Mouse (Mus musculus) hematopoietic stem cell, adult 5-6 weeks (primary cell): ENCODE results near the gene Srrm2. TPM values are rescaled to one million over a fixed set of nuclear protein-coding genes. Genes with fewer than 3 reads are reported as not detected.
A peak's percentile ranks its signal among the peaks of the same experiment; 100 is the strongest.

Experiments used
- ATAC-seq, 2 experiments: fragments of 125-278 bp in 1 of 2; replicated peaks in 1 of 2; 2 replicates each; pipeline ENCODE4 v1.8.0; 2016 to 2017; ENCODE audit warnings: inconsistent platforms in 2 of 2, mild to moderate bottlenecking in 2 of 2, moderate number of reproducible peaks in 2 of 2, low read depth in 1 of 2, moderate TSS enrichment in 1 of 2; ENCODE audit not compliant: low FRiP score in 2 of 2, poor library complexity in 2 of 2, severe bottlenecking in 2 of 2, insufficient read depth in 1 of 2, low TSS enrichment in 1 of 2
- total RNA-seq: library from RNA; stranded (forward); fragments of 172-1452, 232-1000 nt; gene quantifications from 2 replicates; pipeline ENCODE4 v1.2.3, GENCODE M21; 2017

Srrm2 gene
- total RNA-seq, 1 experiment from 2014 or later, result 133 TPM

DNA sequence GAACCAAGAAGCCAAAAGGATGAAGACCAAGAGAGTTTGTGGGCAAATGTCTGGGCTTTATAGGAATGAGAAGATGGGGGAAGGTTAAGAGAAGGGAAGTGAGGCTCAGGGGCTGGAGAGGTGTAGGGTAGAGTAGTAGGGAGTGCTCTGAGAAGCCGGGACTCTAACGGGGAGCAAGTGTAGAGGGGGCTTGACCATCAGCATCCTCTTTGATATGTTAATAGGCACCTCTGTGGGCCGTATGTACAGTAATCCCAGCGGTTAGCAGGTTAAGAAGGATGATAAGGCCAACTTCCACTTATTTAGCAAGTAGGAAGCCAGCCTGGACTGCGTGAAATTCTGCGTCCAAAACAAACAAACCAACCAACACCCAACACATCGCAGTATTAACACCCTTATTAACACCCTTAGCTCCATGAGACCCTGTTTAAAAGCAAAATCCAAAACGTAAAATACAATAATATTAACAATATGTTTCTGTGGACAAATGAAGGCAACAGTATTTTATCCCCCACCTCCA is 523 bp upstream of the Srrm2 start:
- no peak for ATAC-seq

DNA sequence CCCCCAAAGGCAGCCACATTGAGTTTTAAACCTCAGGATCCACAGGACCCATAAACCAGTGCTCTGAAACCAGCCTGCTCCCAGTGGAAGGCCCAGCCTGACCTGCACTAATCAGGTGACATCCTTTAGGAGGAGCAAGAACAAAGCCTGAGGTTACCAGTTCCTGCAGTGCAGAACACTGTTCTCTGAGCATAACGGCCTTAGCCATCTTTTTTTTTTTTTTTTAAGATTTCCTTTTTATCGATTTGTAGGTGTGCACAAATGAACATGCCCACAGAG is 686 bp downstream of the Srrm2 start:
- peak in 1 of 2 experiments; percentile 6; a peak in 1 of 4 replicates for ATAC-seq

DNA sequence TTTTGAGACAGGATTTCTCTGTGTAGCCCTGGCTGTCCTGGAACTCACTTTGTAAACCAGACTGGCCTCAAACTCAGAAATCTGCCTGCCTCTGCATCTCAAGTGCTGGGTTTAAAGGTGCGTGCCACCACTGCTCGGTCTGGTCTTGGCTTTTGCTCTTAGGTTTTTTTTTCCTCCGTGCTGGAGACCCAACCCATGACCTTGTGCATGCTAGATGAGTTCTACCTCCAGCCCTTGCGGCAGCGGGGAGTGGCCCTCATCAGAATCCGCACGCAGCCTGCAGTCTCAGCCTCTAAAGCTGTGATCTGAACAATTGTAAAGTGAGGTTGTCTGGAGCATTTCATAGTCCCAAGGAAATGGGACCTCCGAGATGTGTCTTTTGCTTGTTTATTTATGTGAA is 5.0 kb downstream of the Srrm2 start:
- ATAC-seq, result no peak

DNA sequence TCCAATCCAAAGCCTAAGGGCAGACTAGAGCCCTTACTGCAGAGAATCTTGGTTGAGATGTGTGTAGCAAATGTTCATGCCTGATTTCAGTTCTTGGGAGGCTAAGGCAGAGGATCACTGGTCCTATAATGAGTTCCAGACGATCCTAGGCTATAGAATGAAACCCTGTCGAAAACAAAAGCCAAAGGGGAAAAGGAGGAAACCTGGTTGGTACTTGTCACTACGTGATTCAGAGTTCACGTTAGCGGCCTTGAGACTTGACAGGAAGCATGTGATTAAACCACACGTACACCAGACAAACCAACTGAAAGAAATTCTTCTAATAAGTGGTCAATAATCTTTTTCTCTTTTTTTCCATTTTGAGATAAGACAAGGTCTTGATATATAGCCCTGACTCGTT is 7.0 kb downstream of the Srrm2 start:
- peak in 1 of 2 experiments; percentile 62; a peak in 3 of 4 replicates for ATAC-seq

DNA sequence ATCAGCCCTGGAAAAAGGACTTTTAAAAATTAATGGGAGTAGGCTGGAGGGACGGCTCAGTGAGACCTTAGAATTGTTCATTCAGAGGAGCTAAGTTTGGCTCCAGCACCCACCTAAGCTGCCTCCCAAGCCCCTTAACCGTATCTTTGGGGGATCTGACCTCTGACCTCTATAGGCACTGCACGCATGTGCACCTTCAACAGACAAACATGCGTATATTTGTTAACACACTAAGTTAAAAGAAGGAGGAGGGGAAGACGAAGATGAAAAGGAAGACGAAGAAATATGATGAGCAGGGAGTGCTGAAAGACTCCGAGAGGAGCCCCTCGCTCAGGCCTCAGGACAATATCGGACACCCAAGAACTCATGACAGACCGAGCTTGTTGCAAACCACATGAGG is 11.3 kb downstream of the Srrm2 start:
- no peak for ATAC-seq

DNA sequence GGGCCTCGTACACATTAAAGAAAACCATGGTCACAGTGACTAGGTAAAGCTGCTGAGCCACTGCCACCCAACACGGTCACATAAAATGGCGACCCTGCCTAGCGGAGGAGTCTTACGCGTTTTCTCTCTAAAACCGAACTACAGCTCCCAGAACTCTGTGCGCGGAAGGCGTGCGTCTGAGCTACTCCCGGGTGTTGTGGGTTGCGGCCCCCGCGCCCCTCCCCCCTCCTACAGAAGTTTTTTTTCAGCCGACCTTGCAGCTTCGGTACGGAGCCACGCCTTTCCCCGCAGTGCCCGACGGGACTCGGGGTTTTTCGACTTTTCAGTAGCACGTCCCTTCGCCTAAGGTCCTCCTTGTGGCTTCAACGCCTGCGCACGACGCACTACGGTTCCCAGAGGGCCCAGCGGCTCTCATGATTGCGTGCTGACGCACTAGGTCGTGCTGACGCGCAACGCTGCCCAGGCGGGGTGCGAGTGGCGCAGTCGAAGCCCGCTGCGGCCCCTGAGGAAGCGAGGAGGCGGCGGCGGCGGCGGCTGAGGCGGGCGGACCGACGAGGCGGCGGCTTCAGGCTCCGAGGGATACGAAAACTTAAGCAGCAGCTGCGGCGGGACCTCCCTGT is 12.5 kb downstream of the Srrm2 start:
- peak; percentile 94 to 96 for ATAC-seq

DNA sequence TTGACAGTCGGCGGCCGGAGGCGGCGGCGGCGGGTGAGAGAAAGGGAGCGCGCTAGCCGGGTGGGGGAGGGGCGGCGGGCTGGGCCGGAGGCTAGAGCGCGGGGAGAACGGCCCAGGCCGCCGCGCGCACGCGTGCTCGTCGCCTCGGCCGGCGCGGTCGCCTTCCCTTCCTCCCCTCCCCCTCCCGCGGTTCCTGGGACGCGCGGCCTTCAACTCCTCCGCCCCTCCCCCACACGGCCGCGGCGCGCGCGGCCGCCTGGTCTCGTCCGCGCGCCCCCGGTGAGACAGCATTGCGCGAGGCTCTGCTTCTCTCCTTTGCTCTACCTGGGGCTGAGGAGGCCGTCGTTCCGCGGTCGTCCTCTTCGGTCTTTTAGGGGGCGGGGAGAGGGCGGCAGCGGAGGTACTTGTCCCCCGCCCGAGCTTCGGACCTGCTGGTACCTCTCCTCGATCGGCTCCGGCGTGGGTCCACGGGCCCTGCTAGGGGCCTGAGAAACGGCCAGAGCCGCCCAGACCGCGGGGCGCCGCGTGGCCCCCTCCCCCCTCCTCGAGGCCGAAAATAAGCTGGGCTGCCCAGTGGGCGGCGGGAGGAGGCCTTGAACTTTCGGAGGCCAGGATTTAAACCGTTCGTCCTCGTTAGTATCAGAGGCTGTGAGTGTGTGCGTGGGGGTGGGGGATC is 13.2 kb downstream of the Srrm2 start:
- peak in 1 of 2 experiments; percentile 12; a peak in 1 of 4 replicates for ATAC-seq

DNA sequence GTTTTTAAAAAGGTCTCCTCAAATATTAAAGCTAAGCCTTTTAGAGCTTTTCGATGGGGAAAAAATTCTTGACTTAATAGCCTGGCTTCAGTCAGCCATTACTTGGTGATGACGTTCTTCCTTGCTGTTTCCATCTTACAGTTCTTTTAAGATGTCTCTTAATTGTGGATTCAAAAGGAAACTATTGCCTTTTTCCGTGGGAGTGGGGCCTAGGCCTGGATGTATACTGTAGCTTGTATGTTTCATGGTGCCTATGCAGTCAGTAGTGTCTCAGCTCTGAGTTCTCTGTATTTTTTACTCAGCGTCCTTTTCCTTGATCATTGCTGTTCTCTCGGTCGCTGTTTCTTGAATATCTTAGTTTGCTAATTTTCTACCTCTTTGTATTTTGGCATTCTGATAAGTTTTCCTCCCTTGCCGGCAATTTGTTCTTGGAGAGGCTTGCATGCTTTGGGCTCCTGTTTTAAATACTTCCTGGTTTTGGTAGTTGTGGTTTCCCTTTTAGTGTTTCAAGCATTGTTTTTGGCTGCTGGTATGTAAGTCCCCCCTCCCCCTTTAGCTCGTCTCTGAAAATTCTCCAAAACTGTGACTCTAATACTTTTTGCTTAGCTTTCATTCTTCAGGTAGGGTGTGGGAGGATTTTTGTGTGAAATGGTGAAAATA is 14.2 kb downstream of the Srrm2 start:
- ATAC-seq, result no peak; a peak in 1 of 4 replicates

DNA sequence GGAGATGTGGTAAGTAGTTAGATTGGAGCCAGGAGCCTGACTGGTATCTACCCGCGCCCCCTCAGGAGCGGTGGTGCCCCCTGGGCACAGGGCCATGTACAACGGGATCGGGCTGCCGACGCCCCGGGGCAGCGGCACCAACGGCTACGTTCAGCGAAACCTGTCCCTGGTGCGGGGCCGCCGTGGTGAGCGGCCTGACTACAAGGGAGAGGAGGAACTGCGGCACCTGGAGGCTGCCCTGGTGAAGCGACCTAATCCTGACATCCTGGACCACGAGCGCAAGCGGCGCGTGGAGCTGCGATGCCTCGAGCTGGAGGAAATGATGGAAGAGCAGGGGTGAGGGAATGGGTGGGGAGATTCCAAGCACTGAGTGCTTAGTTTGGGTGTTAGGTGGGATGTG is 16.5 kb downstream of the Srrm2 start:
- ATAC-seq, result no peak

DNA sequence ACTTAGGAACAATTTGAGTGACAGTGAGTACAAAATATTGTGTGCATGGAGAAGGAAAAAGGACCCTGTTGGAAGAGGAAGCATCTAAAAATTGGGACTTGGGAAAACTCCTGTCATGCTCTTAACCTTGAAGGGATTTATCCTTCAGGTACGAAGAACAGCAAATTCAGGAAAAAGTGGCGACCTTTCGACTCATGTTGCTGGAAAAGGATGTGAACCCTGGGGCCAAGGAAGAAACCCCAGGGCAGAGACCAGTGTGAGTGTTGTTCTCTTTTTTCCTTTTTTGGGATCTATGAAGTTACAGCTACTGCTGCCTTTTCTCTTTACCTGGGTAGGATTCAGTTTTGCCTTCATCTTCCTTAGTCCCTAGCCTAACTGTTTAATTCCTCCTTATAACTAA is 17.6 kb downstream of the Srrm2 start:
- no peak for ATAC-seq

DNA sequence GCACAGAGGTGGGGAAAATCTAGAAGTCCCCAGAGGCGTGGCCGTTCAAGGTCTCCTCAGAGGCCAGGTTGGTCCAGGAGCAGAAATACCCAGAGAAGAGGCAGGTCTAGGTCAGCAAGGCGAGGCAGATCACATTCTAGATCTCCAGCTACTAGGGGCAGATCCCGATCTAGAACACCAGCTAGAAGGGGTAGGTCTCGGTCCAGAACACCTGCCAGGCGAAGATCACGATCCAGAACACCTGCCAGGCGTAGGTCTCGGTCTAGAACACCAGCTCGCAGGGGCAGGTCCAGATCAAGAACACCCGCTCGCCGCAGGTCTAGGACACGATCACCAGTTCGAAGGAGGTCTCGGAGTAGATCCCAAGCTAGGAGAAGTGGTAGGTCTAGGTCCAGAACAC is 25.3 kb downstream of the Srrm2 start:
- ATAC-seq, result no peak

DNA sequence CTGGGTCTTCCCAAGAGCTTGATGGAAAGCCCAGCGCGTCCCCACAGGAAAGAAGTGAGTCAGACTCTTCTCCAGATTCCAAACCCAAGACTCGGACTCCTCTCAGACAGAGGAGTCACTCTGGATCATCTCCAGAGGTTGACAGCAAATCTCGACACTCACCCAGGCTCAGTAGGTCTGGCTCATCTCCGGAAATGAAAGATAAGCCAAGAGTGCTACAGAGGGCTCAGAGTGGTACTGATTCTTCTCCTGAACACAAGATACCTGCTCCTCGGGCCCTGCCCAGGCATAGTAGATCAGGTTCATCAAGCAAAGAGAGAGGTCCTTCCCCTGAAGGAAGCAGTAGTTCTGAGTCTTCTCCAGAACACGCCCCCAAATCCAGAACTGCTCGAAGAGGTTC is 28.2 kb downstream of the Srrm2 start:
- ATAC-seq, result no peak

DNA sequence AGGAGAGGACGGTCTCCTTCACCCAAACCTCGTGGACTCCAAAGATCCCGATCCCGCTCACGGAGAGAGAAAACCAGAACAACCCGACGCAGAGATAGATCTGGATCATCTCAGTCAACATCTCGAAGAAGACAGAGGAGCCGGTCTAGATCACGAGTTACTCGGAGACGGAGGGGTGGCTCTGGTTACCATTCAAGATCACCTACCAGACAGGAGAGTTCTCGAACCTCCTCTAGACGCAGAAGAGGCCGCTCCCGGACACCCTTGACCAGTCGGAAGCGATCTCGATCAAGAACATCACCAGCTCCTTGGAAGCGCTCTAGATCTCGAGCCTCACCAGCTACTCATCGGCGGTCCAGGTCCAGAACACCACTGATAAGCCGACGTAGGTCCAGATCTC is 28.9 kb downstream of the Srrm2 start:
- no peak for ATAC-seq

DNA sequence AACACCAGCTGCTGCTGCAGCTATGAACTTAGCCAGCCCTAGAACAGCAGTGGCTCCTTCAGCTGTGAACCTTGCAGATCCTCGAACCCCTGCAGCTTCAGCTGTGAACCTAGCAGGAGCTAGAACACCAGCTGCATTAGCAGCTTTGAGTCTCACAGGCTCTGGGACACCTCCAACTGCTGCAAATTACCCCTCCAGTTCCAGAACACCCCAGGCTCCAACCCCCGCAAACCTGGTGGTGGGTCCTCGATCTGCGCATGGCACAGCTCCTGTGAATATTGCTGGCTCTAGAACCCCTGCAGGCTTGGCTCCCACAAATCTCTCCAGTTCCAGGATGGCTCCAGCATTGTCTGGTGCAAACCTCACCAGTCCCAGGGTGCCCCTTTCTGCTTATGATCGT is 30.4 kb downstream of the Srrm2 start:
- ATAC-seq, result no peak

DNA sequence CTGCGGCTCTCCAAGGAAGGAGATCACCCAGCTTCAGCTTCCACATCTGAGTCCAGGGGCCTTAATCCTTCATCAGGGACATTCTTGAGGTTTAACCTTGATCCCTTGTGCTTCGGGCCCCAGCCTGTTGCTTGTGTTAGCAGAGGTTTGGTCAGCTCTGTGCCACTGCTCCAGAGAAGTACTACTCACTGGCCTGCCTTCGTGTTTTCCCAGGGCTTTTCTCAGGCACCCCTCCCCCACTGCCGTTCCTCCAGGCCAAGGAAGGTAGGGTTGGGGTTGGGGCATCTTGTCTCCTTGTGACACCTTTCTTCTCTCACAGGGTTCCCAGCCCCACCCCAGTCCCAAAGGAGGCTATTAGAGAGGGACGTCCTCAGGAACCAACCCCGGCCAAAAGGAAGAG is 31.8 kb downstream of the Srrm2 start:
- ATAC-seq, result no peak

DNA sequence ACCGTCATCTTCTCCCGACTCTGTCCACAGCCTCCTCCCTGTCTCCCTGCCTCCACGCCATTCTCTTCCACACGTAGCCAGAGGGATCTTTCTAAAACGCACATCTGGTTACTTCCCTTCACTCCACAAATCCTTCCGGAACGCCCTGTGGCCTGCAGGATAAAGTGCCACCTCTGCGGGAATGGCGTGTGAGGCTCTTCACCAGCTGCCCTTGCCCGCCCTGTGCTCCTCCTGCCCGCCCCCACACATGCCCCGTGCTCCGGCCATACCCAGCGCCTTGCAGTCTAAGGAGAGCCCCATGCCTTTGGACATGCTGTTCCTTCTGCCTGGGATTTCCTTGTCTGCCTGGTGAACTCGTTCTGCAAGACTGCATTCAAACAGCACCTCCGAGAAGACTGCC is 32.7 kb downstream of the Srrm2 start:
- no peak for ATAC-seq

DNA sequence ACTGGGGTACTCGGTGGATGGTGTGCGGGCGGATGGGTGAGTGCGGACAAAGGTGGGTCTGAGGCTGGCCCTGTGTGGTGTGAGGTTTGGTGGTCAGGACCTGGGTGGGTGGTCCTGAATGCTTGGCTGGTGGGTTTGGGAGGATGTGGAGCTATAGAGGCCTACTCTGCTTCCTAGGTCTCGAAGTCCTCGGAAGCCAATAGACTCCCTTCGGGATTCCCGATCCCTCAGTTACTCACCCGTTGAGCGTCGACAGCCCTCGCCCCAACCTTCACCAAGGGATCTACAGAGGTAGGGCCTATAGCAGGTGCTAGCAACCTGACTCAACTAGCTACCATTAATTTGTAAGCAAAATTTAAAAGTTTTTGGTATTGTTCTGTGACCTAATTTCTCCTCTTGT is 33.3 kb downstream of the Srrm2 start:
- ATAC-seq, result no peak

DNA sequence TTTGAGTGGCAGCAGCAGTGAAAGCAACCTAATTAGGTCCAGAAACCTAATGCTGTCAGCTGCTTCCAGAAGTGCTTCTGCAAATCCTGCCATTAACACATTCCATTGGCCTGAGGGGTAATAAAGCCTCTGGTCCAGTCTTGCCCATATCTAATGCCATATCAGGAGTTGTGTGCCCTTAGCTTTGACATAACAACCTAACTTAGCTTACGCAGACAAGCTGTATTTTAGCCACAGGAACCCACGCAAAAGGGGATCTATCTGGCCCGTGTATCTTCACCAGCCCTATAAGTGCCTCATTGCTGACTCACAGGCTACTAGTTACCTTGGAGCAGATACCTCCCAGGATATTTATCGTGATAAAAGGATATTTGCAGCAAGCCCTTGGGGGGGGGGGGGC is 35.3 kb downstream of the Srrm2 start:
- ATAC-seq, result no peak
